Mouse (Mus musculus): ENCODE results near the gene Scd4.

DNA sequence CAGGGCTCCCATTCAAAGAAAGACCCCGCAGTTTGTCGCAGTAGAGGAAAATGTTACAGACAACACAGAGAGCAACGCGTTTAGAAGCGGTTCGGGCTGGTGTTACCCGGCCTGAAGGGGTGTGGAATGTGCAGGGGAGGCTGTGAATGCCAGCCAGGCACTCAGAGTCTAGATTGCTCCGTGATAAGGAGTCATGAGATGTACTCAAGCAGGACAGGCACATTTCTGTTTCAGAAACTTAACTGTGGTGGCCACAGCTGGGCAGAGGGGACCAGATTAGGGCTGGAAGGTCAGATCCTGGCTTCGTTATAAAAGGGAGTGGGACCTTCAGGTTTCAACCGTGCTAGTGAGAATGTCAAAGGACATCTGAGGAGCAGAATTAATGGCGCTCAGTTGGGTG is 48.2 kb upstream of the Scd4 start:
- TF ChIP-seq CTCF (IDR thresholded peaks at IDR 0.05; ENCODE audit: insufficient read depth, low read depth, low read length), result no peak
- no peak for TF ChIP-seq POLR2A (IDR thresholded peaks at IDR 0.05; ENCODE audit: insufficient read depth, low read depth, low read length)

Measured in olfactory bulb, adult 2 months (tissue).